In genomic region chr10:92790893-92791530, GRCm38 (mm10) we compare ENCODE assay signal across 15 mouse cellular contexts.
DNase-seq lines count a peak whose midpoint lies in the region; ATAC-seq lines count a peak whose summit lies in the region.
"Had no signal": no experiment of that assay in that cellular context is flagged by ENCODE, and none has a peak within 500 bp of the region (broad histone marks: within the 10 kb centered on the region; RNA-seq: fewer than 3 reads in every experiment).

No protein-coding gene starts in this region.

- no peak overlapping the region for H3K9ac ChIP-seq in hindbrain, embryonic 12.5 days
- H3K9ac ChIP-seq in hindbrain, embryonic 14.5 days, result no peak overlapping the region
- H3K9ac ChIP-seq: liver, embryonic 15.5 days had no signal

- H3K27me3 ChIP-seq in hindbrain, embryonic 12.5 days, result no peaks in the 10 kb centered on the region
- no peaks in the 10 kb centered on the region for H3K27me3 ChIP-seq in hindbrain, embryonic 14.5 days (ENCODE audit: control insufficient read depth, insufficient read depth, low read length)
- H3K27me3 ChIP-seq: liver, embryonic 15.5 days; megakaryocyte, embryonic 14.5 days had no signal

- 0 out of 2 replicates have a peak overlapping the region, but pooled peaks have one; percentile 1 for H3K4me2 ChIP-seq in hindbrain, embryonic 12.5 days (replicated peaks)
- H3K4me2 ChIP-seq in hindbrain, embryonic 14.5 days (replicated peaks), result no peak overlapping the region
- H3K4me2 ChIP-seq: liver, embryonic 15.5 days had no signal

- no peaks in the 10 kb centered on the region for H3K9me3 ChIP-seq in hindbrain, embryonic 12.5 days (replicated peaks)
- no peaks in the 10 kb centered on the region for H3K9me3 ChIP-seq in hindbrain, embryonic 14.5 days (ENCODE audit: control insufficient read depth, low read length)
- H3K9me3 ChIP-seq: liver, embryonic 15.5 days; megakaryocyte, embryonic 14.5 days had no signal

- WGBS in hindbrain, embryonic 12.5 days, result 38% methylated on average over 7 of the region's 7 CpGs
- WGBS in hindbrain, embryonic 14.5 days, result 26% methylated on average over 7 of the region's 7 CpGs

- peaks cover 20% of the 10 kb centered on the region for H3K4me1 ChIP-seq in hindbrain, embryonic 12.5 days
- H3K4me1 ChIP-seq in hindbrain, embryonic 14.5 days (replicated peaks; ENCODE audit: control insufficient read depth, insufficient read depth, low read length), result peaks cover 5% of the 10 kb centered on the region; the same call in 1 of the 2 replicates
- H3K4me1 ChIP-seq: liver, embryonic 15.5 days; megakaryocyte, embryonic 14.5 days had no signal

- H3K4me3 ChIP-seq in hindbrain, embryonic 12.5 days, result no peak overlapping the region
- H3K4me3 ChIP-seq in hindbrain, embryonic 14.5 days (replicated peaks; ENCODE audit: low read length), result no peak overlapping the region
- H3K4me3 ChIP-seq: liver, embryonic 15.5 days; megakaryocyte, embryonic 14.5 days had no signal

- H3K36me3 ChIP-seq in hindbrain, embryonic 12.5 days, result no peaks in the 10 kb centered on the region
- H3K36me3 ChIP-seq in hindbrain, embryonic 14.5 days (replicated peaks; ENCODE audit: control insufficient read depth, insufficient read depth), result no peaks in the 10 kb centered on the region
- H3K36me3 ChIP-seq: liver, embryonic 15.5 days had no signal

- no peak for DNase-seq in hindbrain, embryonic 14.5 days (ENCODE audit: low spot score)
- DNase-seq in CD4-positive helper T cell, adult 2 months (ENCODE audit: low read depth, low spot score), result peak; percentile 72
- DNase-seq in kidney, postnatal 4 days, result no peak
- no peak for DNase-seq in kidney, postnatal 10 days
- DNase-seq: adrenal gland, postnatal 25 days; cerebellum, adult 8-10 months; kidney, adult 9 months; right cerebral cortex, postnatal 14 days; thymus, postnatal 14 days had no signal

- ATAC-seq in hindbrain, embryonic 12.5 days (ENCODE audit: low FRiP score), result no peak
- ATAC-seq in hindbrain, embryonic 14.5 days (ENCODE audit: low FRiP score), result no peak
- peak; percentile 83 for ATAC-seq in CD4-positive, CD25-positive, alpha-beta regulatory T cell, adult 4 months
- ATAC-seq in inflammation-experienced regulatory T-cells, adult 6 months, result peak; percentile 94
- ATAC-seq: lung, postnatal 0 days had no signal

- no peak overlapping the region; the same call in 1 of the 2 replicates for H3K27ac ChIP-seq in hindbrain, embryonic 12.5 days
- no peak overlapping the region for H3K27ac ChIP-seq in hindbrain, embryonic 14.5 days
- H3K27ac ChIP-seq: liver, embryonic 15.5 days had no signal

Comparison
In these comparisons a context has a peak if more than half of its experiments do, and no peak if none do; other contexts are left out.
1. ATAC-seq: peak in CD4-positive, CD25-positive, alpha-beta regulatory T cell, adult 4 months (single experiment) and inflammation-experienced regulatory T-cells, adult 6 months (single experiment); none in hindbrain, embryonic 12.5 days (single experiment) and hindbrain, embryonic 14.5 days (single experiment).